Mouse (Mus musculus) adrenal gland, adult 18-20 months (tissue): Measurements from ENCODE around the gene Pde8b. TPM values are rescaled to one million over a fixed set of nuclear protein-coding genes. Genes with fewer than 3 reads are reported as not detected.

ENCODE experiments used
- DNase-seq, 2 experiments: peaks; one replicate each; pipeline ENCODE4 v3.0.0; 2021 to 2022; ENCODE audit warnings: low spot score in 2 of 2
- total RNA-seq, 2 experiments: library from RNA; stranded (reverse); gene quantifications; 1 replicate in 1 of 2; 2 replicates in 1 of 2; pipeline ENCODE4 v1.2.3; 2021

The Pde8b gene
- total RNA-seq, 2 experiments from 2014 or later: 46.0 to 152 TPM

DNA sequence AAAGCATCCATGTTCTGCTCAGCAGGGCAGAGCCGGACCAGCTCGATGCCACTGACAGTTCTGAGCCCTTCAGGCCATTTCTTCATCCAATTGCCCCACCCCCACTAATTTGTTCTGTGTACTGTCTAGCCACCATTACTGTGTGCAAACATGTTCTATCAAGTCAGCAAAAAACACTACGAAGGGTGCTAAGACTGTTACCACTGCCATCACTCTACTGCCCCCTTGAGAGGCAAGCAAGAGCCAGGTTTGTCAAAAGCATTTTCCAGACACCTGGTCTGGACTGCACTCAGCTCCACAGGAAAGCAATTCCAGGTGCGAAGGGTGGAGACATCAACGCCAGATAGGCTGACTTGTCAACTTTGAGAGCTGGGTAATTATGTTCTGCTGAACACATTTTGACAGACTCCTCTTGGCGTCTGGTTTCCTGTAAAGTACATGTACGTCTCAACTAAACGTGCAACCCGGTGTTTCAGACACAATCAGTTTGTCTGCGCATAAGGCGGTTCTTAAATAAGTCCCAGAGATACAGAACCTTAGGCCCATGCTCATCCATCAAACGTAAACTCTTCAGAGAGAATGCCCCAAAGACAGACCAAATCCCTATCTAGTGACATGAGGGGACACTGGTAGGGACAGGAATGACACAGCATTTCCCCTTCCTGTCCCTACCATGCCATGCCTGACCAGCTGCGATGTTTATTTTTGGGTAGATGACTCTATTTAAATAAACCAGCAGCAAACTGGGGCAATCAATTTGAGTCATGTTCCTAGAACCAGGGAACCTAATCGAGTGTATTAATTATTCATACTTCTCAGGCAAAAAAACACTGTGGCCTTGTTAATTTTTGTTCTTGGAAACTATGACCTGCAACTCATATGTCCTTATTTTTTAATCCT is 158.3 kb downstream of the Pde8b start:
- no peak for DNase-seq

DNA sequence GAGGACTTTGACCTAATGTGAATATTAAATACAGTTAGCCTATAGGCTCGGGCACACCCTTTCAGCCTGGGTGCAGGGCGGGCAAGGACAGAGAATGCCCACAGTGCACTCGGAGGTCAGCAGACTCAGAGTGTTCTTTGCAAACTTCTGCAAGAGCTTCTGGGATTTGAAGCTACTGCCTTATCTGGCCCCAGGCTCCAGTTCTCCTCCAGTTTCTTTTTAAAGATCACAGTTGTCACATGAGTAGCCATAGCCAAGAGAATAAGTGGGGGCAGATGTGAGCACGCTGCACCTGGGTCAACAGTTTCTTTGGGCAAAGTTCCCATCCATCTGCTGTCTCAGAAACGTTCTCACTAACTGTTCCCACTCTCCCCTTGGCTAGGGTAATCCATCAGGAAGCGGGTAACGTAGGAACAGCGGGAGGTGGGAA is 162.8 kb downstream of the Pde8b start:
- no peak for DNase-seq

DNA sequence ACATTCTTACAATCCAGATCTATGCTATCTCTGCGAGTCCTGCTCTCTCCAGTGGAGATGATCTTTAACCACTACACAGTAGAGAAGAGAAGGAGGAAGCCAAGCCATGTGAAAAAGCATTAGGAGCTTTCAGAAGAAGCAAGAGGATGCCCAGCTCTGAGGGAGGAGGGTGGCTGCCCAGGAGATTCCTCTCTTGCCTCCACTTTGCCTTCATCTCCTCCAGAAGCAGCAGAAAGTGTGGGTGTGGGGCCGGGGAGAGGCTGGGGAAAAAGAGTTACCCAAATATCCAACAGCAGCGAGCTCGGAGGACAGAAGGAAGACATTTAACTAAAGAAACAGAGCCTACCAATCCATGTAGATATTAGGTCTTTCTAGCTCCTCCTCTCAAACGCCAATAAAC is 164.1 kb downstream of the Pde8b start:
- no peak for DNase-seq

DNA sequence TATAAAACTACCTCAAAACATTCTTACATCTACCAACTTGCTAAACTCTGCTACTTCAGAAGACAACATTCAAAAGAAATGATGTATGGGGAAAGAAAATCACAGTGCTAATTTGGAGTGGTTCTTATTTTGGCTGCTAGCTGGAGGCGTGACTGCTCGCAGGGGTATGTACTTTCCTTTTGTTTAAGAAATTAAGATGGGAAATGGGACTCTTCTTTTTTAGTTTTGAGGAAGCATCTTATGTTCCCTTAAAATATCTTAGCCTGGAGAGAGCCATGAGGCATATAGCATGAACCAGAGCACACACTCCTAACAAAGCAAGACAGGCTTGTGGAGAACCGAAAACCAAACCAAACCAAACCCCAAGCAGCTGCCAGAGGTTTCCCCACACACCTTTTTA is 167.5 kb downstream of the Pde8b start:
- DNase-seq: no peak

DNA sequence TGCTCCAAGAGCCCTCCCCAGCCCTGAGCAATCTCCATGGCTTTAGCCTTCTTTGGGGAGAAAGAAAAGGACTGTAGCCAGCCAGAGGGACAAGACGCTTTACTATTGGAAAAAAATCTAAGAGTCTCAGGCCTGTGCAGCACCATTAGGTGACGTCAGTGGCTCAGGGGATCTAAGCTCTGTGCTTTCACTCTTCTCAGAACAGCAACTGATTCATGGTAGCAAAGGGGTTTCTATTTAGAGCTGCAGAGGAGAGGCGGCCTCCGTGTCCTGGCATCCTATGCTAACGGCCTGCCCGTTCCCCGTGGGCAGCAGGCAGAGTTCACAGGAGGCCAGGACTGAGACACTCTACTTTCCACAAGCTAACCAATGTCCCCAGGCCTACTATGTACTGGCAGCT is 169.1 kb downstream of the Pde8b start:
- DNase-seq: no peak

GRCm38 (mm10) chr13:95078492-95078891 is 171.6 kb downstream of the Pde8b start:
- peak in 1 of 2 experiments; percentile 10 for DNase-seq

DNA sequence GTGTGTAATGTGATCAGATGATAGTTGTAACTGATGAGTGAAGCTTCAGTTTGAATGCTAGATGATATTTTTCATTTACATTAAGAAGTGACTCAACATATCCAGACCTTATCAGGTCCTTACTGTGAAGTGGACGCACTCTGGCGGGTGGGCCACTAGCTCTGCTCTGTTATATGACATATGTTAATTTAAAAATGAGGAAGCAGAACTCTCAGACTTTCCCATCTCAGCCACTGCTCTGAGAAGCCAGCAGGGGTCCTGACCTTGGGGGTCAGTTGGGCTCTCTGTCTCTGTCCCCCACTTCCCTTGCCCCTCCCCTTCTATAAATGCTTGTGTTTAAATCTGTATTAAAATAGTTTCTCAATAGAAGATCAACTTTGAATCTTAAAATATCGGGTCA is 172.4 kb downstream of the Pde8b start:
- DNase-seq: peak in 1 of 2 experiments; percentile 1

DNA sequence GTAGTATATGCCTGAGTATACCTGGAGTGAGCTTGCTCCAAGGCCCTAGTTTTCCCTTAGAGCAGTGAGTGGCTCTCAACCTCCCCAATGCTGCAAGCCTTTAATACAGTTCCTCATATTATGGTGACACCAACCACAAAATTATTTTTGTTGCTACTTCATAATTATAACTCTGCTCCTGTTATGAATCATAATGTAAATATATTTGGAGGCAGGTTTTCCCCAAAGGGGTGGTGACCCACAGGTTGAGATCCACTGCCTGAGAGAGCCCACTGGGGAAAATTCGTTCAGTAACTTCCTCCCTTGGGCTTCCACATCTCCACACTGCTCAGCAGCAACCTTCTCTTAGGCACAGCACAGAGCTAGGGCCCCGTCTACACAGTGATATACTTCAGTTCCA is 174.0 kb downstream of the Pde8b start:
- DNase-seq: no peak

GRCm38 (mm10) chr13:95073445-95074172 is 176.5 kb downstream of the Pde8b start:
- no peak for DNase-seq

- DNase-seq: no peak
Measured at GRCm38 (mm10) chr13:95070268-95070667, 179.9 kb downstream of the Pde8b start.

DNA sequence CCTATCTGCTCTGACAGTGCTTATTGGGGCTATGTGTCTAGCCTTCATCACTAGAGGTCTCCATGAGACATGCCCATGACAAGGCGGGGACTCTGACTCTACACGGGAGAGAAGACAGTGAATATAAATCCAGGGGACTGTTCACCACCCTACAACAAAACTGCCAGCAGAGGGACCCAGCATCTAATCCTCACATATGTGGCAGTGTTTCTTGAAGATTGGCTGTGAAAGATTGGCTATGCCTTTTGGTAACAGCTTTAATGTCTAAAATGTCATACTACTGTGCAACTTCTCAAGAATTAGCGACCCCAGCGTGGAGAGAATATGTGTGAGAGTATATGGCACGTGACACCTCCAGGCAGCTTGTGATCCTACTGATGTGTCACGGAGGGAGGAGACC is 182.3 kb downstream of the Pde8b start:
- no peak for DNase-seq

DNA sequence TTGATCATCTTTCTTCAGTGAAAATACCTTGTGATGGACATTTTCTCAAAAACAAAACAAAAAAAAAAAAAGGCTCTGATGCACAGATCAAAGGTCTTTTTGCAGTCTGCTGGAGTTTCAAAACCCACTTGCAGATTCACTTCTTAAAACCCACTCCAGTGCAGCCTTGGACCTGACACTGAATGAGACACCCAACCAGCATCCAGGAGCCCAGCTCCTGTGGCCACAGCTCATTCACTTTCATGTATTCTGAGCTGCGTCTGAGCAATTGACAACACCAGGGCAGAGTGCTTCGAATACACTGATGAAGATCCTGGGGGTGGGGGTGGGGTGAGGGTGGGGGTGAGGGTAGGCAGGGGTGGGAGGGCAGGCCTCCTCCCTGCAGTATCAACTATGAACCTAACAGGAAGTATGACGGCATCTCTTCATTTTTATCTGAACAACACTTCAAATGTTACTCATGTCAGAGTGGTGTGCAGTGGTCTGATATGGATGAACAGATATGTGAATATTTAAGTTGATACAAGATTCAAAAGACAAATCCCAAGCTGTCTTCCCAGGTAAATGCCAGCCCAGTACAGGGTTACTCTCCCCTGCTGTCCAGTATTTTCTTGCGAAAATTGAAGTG is 186.6 kb downstream of the Pde8b start:
- DNase-seq: no peak

- peak in 1 of 2 experiments; percentile 35 for DNase-seq
Measured at GRCm38 (mm10) chr13:95058885-95059284, 191.3 kb downstream of the Pde8b start.

DNA sequence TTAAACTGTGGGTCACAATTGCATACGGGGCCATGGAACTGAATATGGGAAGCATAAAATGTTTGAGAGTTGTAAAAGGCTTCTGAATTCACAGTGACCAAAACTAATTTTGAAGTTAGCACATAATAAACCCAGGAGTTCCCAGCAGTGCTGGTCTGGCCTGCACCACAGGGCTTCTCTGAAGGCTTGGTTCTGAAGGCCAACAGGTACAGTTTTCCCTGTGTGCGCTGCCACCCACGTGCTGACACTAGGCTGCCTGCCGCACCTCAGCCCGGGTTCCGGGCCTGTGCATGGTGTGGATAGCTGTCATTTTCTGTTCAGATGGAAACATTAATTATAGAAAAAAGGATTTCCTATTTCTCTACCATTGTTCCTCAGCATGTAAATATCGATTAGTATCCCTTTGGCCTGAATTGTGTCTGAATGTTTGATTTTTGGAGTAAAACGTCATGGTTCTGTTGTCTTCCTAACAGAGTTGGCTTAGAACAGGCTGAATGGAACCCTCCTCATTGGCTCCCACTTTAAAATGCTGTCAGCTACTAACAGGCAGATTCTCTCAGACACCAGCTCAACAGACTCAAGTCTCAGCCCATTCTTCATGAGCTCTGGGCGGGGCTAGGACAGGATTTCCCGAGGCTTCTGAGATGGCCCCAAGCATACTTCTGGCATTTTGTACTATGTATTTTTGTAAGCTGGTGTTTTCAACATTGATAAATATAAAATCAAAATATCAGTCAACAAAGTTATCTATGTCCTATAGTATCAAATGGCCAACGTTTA is 193.4 kb downstream of the Pde8b start:
- no peak for DNase-seq

DNA sequence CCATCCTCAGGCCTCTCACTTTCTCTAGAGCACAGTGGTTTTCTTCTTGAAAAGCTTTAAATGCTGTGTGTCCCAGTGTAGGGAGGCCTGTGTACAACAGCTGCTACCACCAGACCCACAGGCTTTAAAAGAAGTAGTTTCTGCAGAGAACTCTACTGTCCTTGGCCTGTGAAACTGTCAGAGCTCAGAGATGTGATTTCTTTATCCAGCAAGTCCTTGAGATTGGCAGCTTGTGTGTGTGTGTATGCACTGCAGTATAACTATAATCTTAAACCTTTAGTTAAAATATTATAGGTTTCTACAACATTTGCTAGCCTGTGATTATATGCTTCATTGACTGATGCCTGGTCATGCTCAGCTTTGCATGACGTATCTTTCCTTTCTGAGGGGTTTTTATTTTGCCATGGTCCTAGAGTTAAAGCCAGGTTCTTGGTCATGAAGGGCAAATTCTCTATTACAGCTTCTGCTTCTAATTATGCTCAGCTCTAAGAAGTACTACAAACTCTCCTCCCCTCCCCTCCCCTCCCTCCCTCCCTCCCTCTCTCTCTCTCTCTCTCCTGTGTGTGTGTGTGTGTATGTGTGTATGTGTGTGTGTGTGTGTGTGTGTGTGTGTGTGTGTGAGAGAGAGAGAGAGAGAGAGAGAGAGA is 194.3 kb downstream of the Pde8b start:
- no peak for DNase-seq

- DNase-seq: no peak
Measured at GRCm38 (mm10) chr13:95052421-95052820, 197.7 kb downstream of the Pde8b start.

GRCm38 (mm10) chr13:95050398-95050797 is 199.7 kb downstream of the Pde8b start:
- DNase-seq: no peak

DNA sequence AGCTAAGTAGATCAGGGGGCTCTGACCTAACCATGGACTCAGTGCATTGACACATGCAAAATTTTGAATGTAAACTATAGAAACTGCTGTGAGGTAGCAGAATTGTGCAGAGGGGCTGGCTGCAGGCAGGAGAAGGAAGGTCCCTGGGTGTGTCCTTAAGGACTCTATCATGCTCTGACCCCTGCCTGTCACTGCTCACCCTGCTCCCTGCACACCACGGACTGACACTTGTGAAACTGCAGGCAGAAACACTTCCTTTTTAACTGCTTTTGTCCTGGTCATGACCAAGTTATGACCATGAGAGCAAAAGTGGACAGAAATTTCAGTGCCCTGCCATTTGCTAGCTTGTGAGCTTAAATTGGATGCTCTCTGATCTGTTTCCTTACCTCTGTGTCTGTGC is 206.0 kb downstream of the Pde8b start:
- DNase-seq: no peak

GRCm38 (mm10) chr13:95040140-95040738 is 209.9 kb downstream of the Pde8b start:
- no peak for DNase-seq

DNA sequence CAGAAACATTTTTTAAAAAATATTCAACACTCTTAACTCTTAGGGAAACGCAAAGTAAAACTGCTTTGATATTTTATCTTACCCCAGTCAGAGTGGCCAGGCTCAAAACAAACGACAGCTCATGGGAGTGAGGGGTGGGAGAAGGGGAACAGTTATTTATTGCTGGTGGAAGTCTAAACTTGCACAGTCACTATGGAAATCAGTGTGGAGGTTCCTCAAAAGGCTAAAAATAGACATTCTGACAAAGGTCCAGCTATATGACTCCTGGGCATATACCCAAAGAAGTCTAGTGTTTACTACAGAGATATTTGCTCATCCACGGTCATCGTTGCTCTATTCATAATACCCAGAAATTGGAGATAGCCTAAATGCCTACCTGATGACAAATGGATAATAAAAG is 211.9 kb downstream of the Pde8b start:
- DNase-seq: no peak
